8 mouse cellular contexts compared by ENCODE assay signal in the genomic region with DNA sequence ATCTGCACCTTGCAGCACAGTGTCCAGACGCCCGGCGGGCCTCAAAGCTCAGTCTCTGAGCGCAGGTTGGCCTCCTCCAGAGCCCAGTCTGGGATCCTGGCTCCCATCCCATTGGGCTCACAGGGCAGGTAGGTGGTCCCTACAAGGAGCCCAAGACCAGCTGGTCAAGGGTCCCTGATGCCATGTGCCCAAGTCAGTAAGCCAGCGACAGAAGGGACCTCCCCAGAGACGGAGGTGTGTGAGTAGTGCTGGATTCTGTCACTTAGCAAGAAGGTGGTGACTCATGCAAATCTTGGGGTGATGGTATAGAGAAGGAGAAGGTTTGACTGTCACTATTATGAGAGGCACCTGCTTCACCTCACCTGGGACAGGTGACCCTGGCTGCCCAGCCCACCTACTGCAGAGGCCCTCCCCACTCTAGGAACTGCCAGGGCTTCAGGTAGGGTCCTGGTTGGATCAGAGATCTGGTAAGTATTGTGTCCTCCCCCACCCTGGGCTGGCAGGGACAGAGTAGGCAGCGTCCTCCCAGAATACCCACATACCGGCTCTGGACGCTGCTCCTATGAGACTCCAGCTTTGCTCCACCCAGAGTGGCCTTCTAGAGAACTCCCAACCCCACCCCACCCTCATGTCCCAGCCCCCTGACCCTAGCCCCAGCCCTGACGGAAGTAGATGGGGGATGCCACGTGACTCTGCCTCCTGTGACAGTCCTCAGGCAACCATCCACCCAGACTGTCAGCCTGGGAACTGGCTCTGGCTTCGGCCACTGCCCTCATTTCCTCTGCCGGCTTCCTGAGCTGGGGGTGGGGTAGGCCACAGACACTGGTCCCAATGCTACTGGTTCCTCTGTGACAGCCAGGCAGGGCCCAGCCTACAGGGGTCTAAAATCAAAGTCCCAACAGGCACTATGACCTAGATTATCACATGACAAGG. TPM values are rescaled to one million over a fixed set of nuclear protein-coding genes. Genes with fewer than 3 reads are reported as not detected.
DNase-seq lines count a peak whose midpoint lies in the region; ATAC-seq and TF ChIP-seq lines count a peak whose summit lies in the region.

No protein-coding gene starts in this region.

- no peaks in the 10 kb centered on the region for H3K9me3 ChIP-seq in heart, embryonic 14.5 days (ENCODE audit: control insufficient read depth, low read length)
- H3K9me3 ChIP-seq in kidney, postnatal 0 days (replicated peaks; ENCODE audit: low read length): no peaks in the 10 kb centered on the region
- H3K9me3 ChIP-seq in forebrain, embryonic 11.5 days (ENCODE audit: control insufficient read depth, low read length): no peaks in the 10 kb centered on the region

- TF ChIP-seq CTCF in kidney, postnatal 0 days (IDR thresholded peaks at IDR 0.05; ENCODE audit: low read depth): no peak

- peak overlapping the region; percentile 50 to 71; a peak in 3 of 4 replicates for H3K27ac ChIP-seq in heart, embryonic 14.5 days (replicated peaks in 1 of 2; ENCODE audit: control insufficient read depth in 1 of 2, insufficient read depth in 1 of 2, low read depth in 2 of 2, low read length in 2 of 2)
- H3K27ac ChIP-seq in kidney, postnatal 0 days: peak overlapping the region; percentile 58; the same call in 1 of the 2 replicates
- no peak overlapping the region for H3K27ac ChIP-seq in forebrain, embryonic 11.5 days (ENCODE audit: low read depth, low read length)

- peaks cover 22 to 29% of the 10 kb centered on the region in 2 experiments for H3K4me1 ChIP-seq in heart, embryonic 14.5 days (ENCODE audit: control insufficient read depth in 2 of 2, insufficient read depth in 2 of 2, low read length in 2 of 2)
- peaks cover 13% of the 10 kb centered on the region for H3K4me1 ChIP-seq in kidney, postnatal 0 days (replicated peaks; ENCODE audit: insufficient read depth, low read length)
- H3K4me1 ChIP-seq in forebrain, embryonic 11.5 days (replicated peaks; ENCODE audit: control insufficient read depth, insufficient read depth, low read length): peaks cover 8% of the 10 kb centered on the region

- WGBS in heart, embryonic 14.5 days: 52% methylated on average over 13 of the region's 13 CpGs
- WGBS in kidney, postnatal 0 days: 56% methylated on average over 13 of the region's 13 CpGs
- WGBS in forebrain, embryonic 11.5 days: 72% methylated on average over 13 of the region's 13 CpGs

- peak; percentile 58; the same call in 1 of the 2 replicates for ATAC-seq in heart, embryonic 14.5 days (ENCODE audit: insufficient number of reproducible peaks, insufficient read depth, low FRiP score, low read depth)
- peak; percentile 55 for ATAC-seq in kidney, postnatal 0 days (replicated peaks; ENCODE audit: low FRiP score, low read depth)
- ATAC-seq in forebrain, embryonic 11.5 days (replicated peaks; ENCODE audit: low FRiP score): no peak

- peak; percentile 45 to 49 for DNase-seq in left cerebral cortex, postnatal 36 days (ENCODE audit: low spot score in 2 of 2)
- DNase-seq in left cerebral cortex, adult 11 months (ENCODE audit: low spot score): no peak
- DNase-seq in cerebellum, adult 9-11 months: peak; percentile 82
- peak; percentile 75 for DNase-seq in kidney, postnatal 0 days (ENCODE audit: low spot score)
- DNase-seq in lung, postnatal 36 days: peak; percentile 94
- DNase-seq in urinary bladder, postnatal 25 days (ENCODE audit: low spot score): no peak
- DNase-seq in forebrain, embryonic 11.5 days (ENCODE audit: low spot score): no peak

- no peak overlapping the region; the same call in 1 of the 2 replicates for H3K9ac ChIP-seq in heart, embryonic 14.5 days (ENCODE audit: low read length)
- H3K9ac ChIP-seq in kidney, postnatal 0 days (ENCODE audit: low read depth, low read length): 0 out of 2 replicates have a peak overlapping the region, but pooled peaks have one; percentile 4
- H3K9ac ChIP-seq in forebrain, embryonic 11.5 days (ENCODE audit: low read length): no peak overlapping the region

- intact Hi-C loops in left cerebral cortex, postnatal 36 days (cut with DNase I): no loop called here

- H3K4me2 ChIP-seq in heart, embryonic 14.5 days (ENCODE audit: low read length): peak overlapping the region; percentile 16; the same call in 1 of the 2 replicates
- 0 out of 2 replicates have a peak overlapping the region, but pooled peaks have one; percentile 23 for H3K4me2 ChIP-seq in kidney, postnatal 0 days (ENCODE audit: low read length)
- H3K4me2 ChIP-seq in forebrain, embryonic 11.5 days (ENCODE audit: low read depth, low read length, severe bottlenecking): no peak overlapping the region

- peaks cover 14% of the 10 kb centered on the region for H3K27me3 ChIP-seq in heart, embryonic 14.5 days (ENCODE audit: control insufficient read depth, insufficient read depth, low read length)
- H3K27me3 ChIP-seq in kidney, postnatal 0 days (ENCODE audit: insufficient read depth, low read length): no peaks in the 10 kb centered on the region
- no peaks in the 10 kb centered on the region; the same call in 1 of the 2 replicates for H3K27me3 ChIP-seq in forebrain, embryonic 11.5 days (ENCODE audit: control insufficient read depth, insufficient read depth, low read length)

- no peak overlapping the region for H3K4me3 ChIP-seq in heart, embryonic 14.5 days (ENCODE audit: control insufficient read depth in 1 of 2, insufficient read depth in 1 of 2, low read depth in 1 of 2, low read length in 2 of 2)
- H3K4me3 ChIP-seq in kidney, postnatal 0 days (replicated peaks; ENCODE audit: low read depth, low read length): no peak overlapping the region
- H3K4me3 ChIP-seq in forebrain, embryonic 11.5 days (ENCODE audit: low read depth, low read length): no peak overlapping the region

- no peaks in the 10 kb centered on the region for H3K36me3 ChIP-seq in heart, embryonic 14.5 days (ENCODE audit: control insufficient read depth, insufficient read depth, low read length)
- H3K36me3 ChIP-seq in kidney, postnatal 0 days (ENCODE audit: insufficient read depth, low read length): no peaks in the 10 kb centered on the region
- no peaks in the 10 kb centered on the region for H3K36me3 ChIP-seq in forebrain, embryonic 11.5 days (ENCODE audit: control insufficient read depth, insufficient read depth, low read length)

RNA-seq across cellular contexts. Expression of gene Aatk, which starts 5.5 kb away (rescaled TPM):
- total RNA-seq in left cerebral cortex, postnatal 36 days (2021): 100 to 1,000 TPM; 206 to 217 TPM
- polyA plus RNA-seq in heart, embryonic 14.5 days (2014; fragmentation: Nextera tagmentation; extraction: Ambion mirVana): 0.43 and 1.1 TPM in 2 replicates
- 1.4 TPM in 2 replicates for polyA plus RNA-seq in kidney, postnatal 0 days (2015; fragmentation: Nextera tagmentation; extraction: Ambion mirVana)
- polyA plus RNA-seq in forebrain, embryonic 11.5 days (2014; fragmentation: Nextera tagmentation; extraction: Ambion mirVana): 2.8 and 3.5 TPM in 2 replicates

RNA-seq across cellular contexts. Expression of gene Cep131, which starts 45.2 kb away (rescaled TPM):
- 10 to 100 TPM; 32.8 to 34.7 TPM for total RNA-seq in left cerebral cortex, postnatal 36 days (2021)
- 11.6 and 12.1 TPM in 2 replicates for polyA plus RNA-seq in heart, embryonic 14.5 days (2014; fragmentation: Nextera tagmentation; extraction: Ambion mirVana)
- 14.3 and 15.5 TPM in 2 replicates for polyA plus RNA-seq in kidney, postnatal 0 days (2015; fragmentation: Nextera tagmentation; extraction: Ambion mirVana)
- polyA plus RNA-seq in forebrain, embryonic 11.5 days (2014; fragmentation: Nextera tagmentation; extraction: Ambion mirVana): 50.1 and 51.9 TPM in 2 replicates

RNA-seq across cellular contexts. Expression of gene Tepsin, which starts 57.1 kb away (rescaled TPM):
- 10 to 100 TPM; 14.3 to 16.6 TPM for total RNA-seq in left cerebral cortex, postnatal 36 days (2021)
- polyA plus RNA-seq in heart, embryonic 14.5 days (2014; fragmentation: Nextera tagmentation; extraction: Ambion mirVana): 11.7 and 13.9 TPM in 2 replicates
- 10.8 and 12.1 TPM in 2 replicates for polyA plus RNA-seq in kidney, postnatal 0 days (2015; fragmentation: Nextera tagmentation; extraction: Ambion mirVana)
- 22.0 and 24.8 TPM in 2 replicates for polyA plus RNA-seq in forebrain, embryonic 11.5 days (2014; fragmentation: Nextera tagmentation; extraction: Ambion mirVana)

RNA-seq across cellular contexts. Expression of gene Ndufaf8, which starts 57.3 kb away (rescaled TPM):
- total RNA-seq in left cerebral cortex, postnatal 36 days (2021): 10 to 100 TPM; 33.3 to 49.5 TPM
- 119 and 121 TPM in 2 replicates for polyA plus RNA-seq in heart, embryonic 14.5 days (2014; fragmentation: Nextera tagmentation; extraction: Ambion mirVana)
- 107 and 130 TPM in 2 replicates for polyA plus RNA-seq in kidney, postnatal 0 days (2015; fragmentation: Nextera tagmentation; extraction: Ambion mirVana)
- 65.2 and 69.9 TPM in 2 replicates for polyA plus RNA-seq in forebrain, embryonic 11.5 days (2014; fragmentation: Nextera tagmentation; extraction: Ambion mirVana)

Comparison
In these comparisons a context has a peak if more than half of its experiments do, and no peak if none do; other contexts are left out.
1. DNase-seq: peak in left cerebral cortex, postnatal 36 days (2 of 2), cerebellum, adult 9-11 months (single experiment), kidney, postnatal 0 days (single experiment) and lung, postnatal 36 days (single experiment); none in left cerebral cortex, adult 11 months (single experiment), urinary bladder, postnatal 25 days (single experiment) and forebrain, embryonic 11.5 days (single experiment).